Mouse (Mus musculus): ENCODE measurements around the gene Tbc1d12. TPM values are rescaled to one million over a fixed set of nuclear protein-coding genes. Genes with fewer than 3 reads are reported as not detected.

The Tbc1d12 gene
- 4.5 and 5.2 TPM in 2 replicates for polyA plus RNA-seq (2016; fragmentation: Nextera tagmentation; extraction: Ambion mirVana)

GRCm38 (mm10) chr19:38836438-38837170 is at the start of gene Tbc1d12:
Gene Tbc1d12 (plus strand): TSS chr19:38836579.
- Histone ChIP-seq H3K36me3 (no peaks in the 10 kb centered on the region), H3K4me1 (no peaks in the 10 kb centered on the region), H3K9me3 (no peaks in the 10 kb centered on the region), H3K27ac (replicated peaks) (peak within 1 kb of the TSS; percentile 85), H3K4me2 (replicated peaks) (peak within 1 kb of the TSS; percentile 59), H3K4me3 (peak within 1 kb of the TSS; percentile 85), H3K27me3 (no peaks in the 10 kb centered on the region), H3K9ac (replicated peaks) (peak within 1 kb of the TSS; percentile 82)
- ATAC-seq (ENCODE audit: low FRiP score, low read depth): peak; percentile 95
- WGBS: 0% methylated on average over 50 of the region's 101 CpGs

- no peaks in the 10 kb centered on the region for H3K4me1 ChIP-seq
- 90% methylated on average over 6 of the region's 6 CpGs for WGBS
- H3K4me2 ChIP-seq (replicated peaks): no peak overlapping the region
- no peak overlapping the region for H3K27ac ChIP-seq (replicated peaks)
- H3K9me3 ChIP-seq: no peaks in the 10 kb centered on the region
- no peaks in the 10 kb centered on the region for H3K27me3 ChIP-seq
- peaks cover 46% of the 10 kb centered on the region for H3K36me3 ChIP-seq
- ATAC-seq (ENCODE audit: low FRiP score, low read depth): no peak
- H3K9ac ChIP-seq (replicated peaks): no peak overlapping the region
- H3K4me3 ChIP-seq: no peak overlapping the region
Observed at GRCm38 (mm10) chr19:38787756-38788155, 48.6 kb upstream of the Tbc1d12 start.

GRCm38 (mm10) chr19:38793563-38794045 is 42.8 kb upstream of the Tbc1d12 start:
- no peak overlapping the region for H3K9ac ChIP-seq (replicated peaks)
- no peaks in the 10 kb centered on the region for H3K4me1 ChIP-seq
- peaks cover 91% of the 10 kb centered on the region for H3K36me3 ChIP-seq
- H3K4me3 ChIP-seq: no peak overlapping the region
- no peak overlapping the region for H3K4me2 ChIP-seq (replicated peaks)
- ATAC-seq (ENCODE audit: low FRiP score, low read depth): no peak
- no peaks in the 10 kb centered on the region for H3K27me3 ChIP-seq
- H3K27ac ChIP-seq (replicated peaks): no peak overlapping the region
- 95% methylated on average over 7 of the region's 7 CpGs for WGBS
- H3K9me3 ChIP-seq: no peaks in the 10 kb centered on the region

GRCm38 (mm10) chr19:38796546-38796945 is 39.8 kb upstream of the Tbc1d12 start:
- H3K9ac ChIP-seq (replicated peaks): no peak overlapping the region
- no peak overlapping the region for H3K27ac ChIP-seq (replicated peaks)
- no peak overlapping the region for H3K4me3 ChIP-seq
- WGBS: 83% methylated on average over 5 of the region's 5 CpGs
- H3K9me3 ChIP-seq: no peaks in the 10 kb centered on the region
- ATAC-seq (ENCODE audit: low FRiP score, low read depth): no peak
- no peak overlapping the region for H3K4me2 ChIP-seq (replicated peaks)
- no peaks in the 10 kb centered on the region for H3K4me1 ChIP-seq
- no peaks in the 10 kb centered on the region for H3K27me3 ChIP-seq
- peaks cover 85% of the 10 kb centered on the region for H3K36me3 ChIP-seq

- peaks cover 89% of the 10 kb centered on the region for H3K36me3 ChIP-seq
Observed at GRCm38 (mm10) chr19:38798291-38798690, 38.1 kb upstream of the Tbc1d12 start.

GRCm38 (mm10) chr19:38798801-38799200 is 37.6 kb upstream of the Tbc1d12 start:
- Histone ChIP-seq H3K9ac (replicated peaks) (no peak overlapping the region), H3K4me3 (no peak overlapping the region), H3K36me3 (peaks cover 88% of the 10 kb centered on the region), H3K4me2 (replicated peaks) (no peak overlapping the region), H3K4me1 (no peaks in the 10 kb centered on the region), H3K27me3 (no peaks in the 10 kb centered on the region), H3K9me3 (no peaks in the 10 kb centered on the region), H3K27ac (replicated peaks) (no peak overlapping the region)
- no peak for ATAC-seq (ENCODE audit: low FRiP score, low read depth)
- 95% methylated on average over 6 of the region's 6 CpGs for WGBS

More at GRCm38 (mm10) chr19:38798291-38798690, 38.1 kb upstream of the Tbc1d12 start:
- Histone ChIP-seq H3K9me3 (no peaks in the 10 kb centered on the region), H3K27me3 (no peaks in the 10 kb centered on the region), H3K27ac (replicated peaks) (no peak overlapping the region), H3K9ac (replicated peaks) (no peak overlapping the region), H3K4me2 (replicated peaks) (no peak overlapping the region), H3K4me1 (no peaks in the 10 kb centered on the region), H3K4me3 (no peak overlapping the region)
- 97% methylated on average over 1 of the region's 1 CpGs for WGBS
- no peak for ATAC-seq (ENCODE audit: low FRiP score, low read depth)

- H3K9me3 ChIP-seq: no peaks in the 10 kb centered on the region
- 45% methylated on average over 8 of the region's 8 CpGs for WGBS
- no peak for ATAC-seq (ENCODE audit: low FRiP score, low read depth)
- H3K27ac ChIP-seq (replicated peaks): no peak overlapping the region
- peaks cover 29% of the 10 kb centered on the region for H3K36me3 ChIP-seq
- H3K9ac ChIP-seq (replicated peaks): peak overlapping the region; percentile 86
- H3K4me3 ChIP-seq: peak overlapping the region; percentile 86
- no peaks in the 10 kb centered on the region for H3K27me3 ChIP-seq
- H3K4me2 ChIP-seq (replicated peaks): peak overlapping the region; percentile 91
- H3K4me1 ChIP-seq: peaks cover 17% of the 10 kb centered on the region
Observed at GRCm38 (mm10) chr19:38818191-38818590, 18.2 kb upstream of the Tbc1d12 start.

- no peaks in the 10 kb centered on the region for H3K27me3 ChIP-seq
- peak within 1 kb of the TSS; percentile 86 for H3K4me3 ChIP-seq
- H3K36me3 ChIP-seq: peaks cover 25% of the 10 kb centered on the region
- H3K9ac ChIP-seq (replicated peaks): peak within 1 kb of the TSS; percentile 86
- H3K4me2 ChIP-seq (replicated peaks): peak within 1 kb of the TSS; percentile 91
- H3K27ac ChIP-seq (replicated peaks): peak within 1 kb of the TSS; percentile 78
- H3K9me3 ChIP-seq: no peaks in the 10 kb centered on the region
- H3K4me1 ChIP-seq: peaks cover 17% of the 10 kb centered on the region
- WGBS: under 1% methylated on average over 38 of the region's 38 CpGs
- peak; percentile 98 for ATAC-seq (ENCODE audit: low FRiP score, low read depth)
Observed at GRCm38 (mm10) chr19:38818766-38819426, 17.5 kb upstream of the Tbc1d12 start, which contains the start of gene Noc3l. Gene Noc3l (minus strand): TSS chr19:38819237.

- Histone ChIP-seq H3K4me2 (replicated peaks) (peak overlapping the region; percentile 91), H3K4me1 (peaks cover 17% of the 10 kb centered on the region), H3K4me3 (peak overlapping the region; percentile 86), H3K9me3 (no peaks in the 10 kb centered on the region), H3K27me3 (no peaks in the 10 kb centered on the region), H3K27ac (replicated peaks) (peak overlapping the region; percentile 78), H3K9ac (replicated peaks) (peak overlapping the region; percentile 86), H3K36me3 (peaks cover 20% of the 10 kb centered on the region)
- peak; percentile 82 for ATAC-seq (ENCODE audit: low FRiP score, low read depth)
- WGBS: 11% methylated on average over 16 of the region's 16 CpGs
Observed at GRCm38 (mm10) chr19:38819427-38819802, 17.0 kb upstream of the Tbc1d12 start.

GRCm38 (mm10) chr19:38820186-38820804 is 16.1 kb upstream of the Tbc1d12 start:
- no peak for ATAC-seq (ENCODE audit: low FRiP score, low read depth)
- peaks cover 11% of the 10 kb centered on the region for H3K36me3 ChIP-seq
- H3K4me2 ChIP-seq (replicated peaks): no peak overlapping the region
- no peak overlapping the region for H3K9ac ChIP-seq (replicated peaks)
- H3K4me1 ChIP-seq: peaks cover 17% of the 10 kb centered on the region
- no peaks in the 10 kb centered on the region for H3K27me3 ChIP-seq
- H3K9me3 ChIP-seq: no peaks in the 10 kb centered on the region
- 87% methylated on average over 4 of the region's 4 CpGs for WGBS
- H3K4me3 ChIP-seq: no peak overlapping the region
- H3K27ac ChIP-seq (replicated peaks): no peak overlapping the region

- no peak for ATAC-seq (ENCODE audit: low FRiP score, low read depth)
- 66% methylated on average over 1 of the region's 1 CpGs for WGBS
- Histone ChIP-seq H3K9me3 (no peaks in the 10 kb centered on the region), H3K4me3 (no peak overlapping the region), H3K27me3 (no peaks in the 10 kb centered on the region), H3K4me2 (replicated peaks) (no peak overlapping the region), H3K27ac (replicated peaks) (no peak overlapping the region), H3K36me3 (no peaks in the 10 kb centered on the region), H3K4me1 (no peaks in the 10 kb centered on the region), H3K9ac (replicated peaks) (no peak overlapping the region)
Observed at GRCm38 (mm10) chr19:38833224-38833623, 3.2 kb upstream of the Tbc1d12 start.

- whole genome bisulfite sequencing: 24% methylated on average over 10 of the region's 10 CpGs
- no peaks in the 10 kb centered on the region for H3K9me3 ChIP-seq
- peak overlapping the region; percentile 82; the same call in 1 of the 2 replicates for H3K9ac ChIP-seq (replicated peaks)
- peak; percentile 34; the same call in 1 of the 2 replicates for ATAC-seq (ENCODE audit: low FRiP score, low read depth)
- H3K27ac ChIP-seq (replicated peaks): no peak overlapping the region
- H3K4me1 ChIP-seq: no peaks in the 10 kb centered on the region
- no peaks in the 10 kb centered on the region for H3K36me3 ChIP-seq
- peak overlapping the region; percentile 85 for H3K4me3 ChIP-seq
- H3K27me3 ChIP-seq: no peaks in the 10 kb centered on the region
- peak overlapping the region; percentile 59 for H3K4me2 ChIP-seq (replicated peaks)
Observed at GRCm38 (mm10) chr19:38836084-38836437, 318 bp upstream of the Tbc1d12 start.

All from midbrain, embryonic 12.5 days (tissue).